Mouse (Mus musculus) midbrain, embryonic 16.5 days (tissue): ENCODE measurements around the gene Fhit. TPM values are rescaled to one million over a fixed set of nuclear protein-coding genes. Genes with fewer than 3 reads are reported as not detected.

Experiments used
- ATAC-seq: fragments of 200-750 bp; cut with Nextera tagmentation; 2 replicates; pipeline ENCODE4 v1.8.0; 2017; ENCODE audit warnings: moderate TSS enrichment
- H3K27ac ChIP-seq: fragments of 300-500 bp; sonication (generic); 2 replicates; pipeline ENCODE4 v1.5.1; 2014; ENCODE audit warnings: mild to moderate bottlenecking, low read length, mixed read lengths
- H3K27me3 ChIP-seq: fragments of 300-500 bp; sonication (generic); 2 replicates; pipeline ENCODE4 v1.6.1; 2014; ENCODE audit warnings: low read depth, low read length, mixed read lengths; ENCODE audit not compliant: control insufficient read depth, insufficient read depth
- H3K36me3 ChIP-seq: fragments of 300-500 bp; sonication (generic); 2 replicates; pipeline ENCODE4 v1.6.1; 2014; ENCODE audit warnings: mild to moderate bottlenecking, low read length, moderate library complexity, mixed read lengths; ENCODE audit not compliant: control insufficient read depth, insufficient read depth
- H3K4me1 ChIP-seq: fragments of 300-500 bp; sonication (generic); 2 replicates; pipeline ENCODE4 v1.6.1; 2014; ENCODE audit warnings: mild to moderate bottlenecking, low read length, mixed read lengths; ENCODE audit not compliant: control insufficient read depth, insufficient read depth
- H3K4me2 ChIP-seq: fragments of 300-500 bp; sonication (generic); 2 replicates; pipeline ENCODE4 v1.6.1; 2014; ENCODE audit warnings: mild to moderate bottlenecking, low read length, mixed read lengths
- H3K4me3 ChIP-seq: fragments of 300-500 bp; sonication (generic); 2 replicates; pipeline ENCODE4 v1.5.1; 2014; ENCODE audit warnings: low read depth, mild to moderate bottlenecking, low read length, moderate library complexity, mixed read lengths
- H3K9ac ChIP-seq: fragments of 300-500 bp; sonication (generic); 2 replicates; pipeline ENCODE4 v1.6.1; 2014; ENCODE audit warnings: low read depth, low read length, mixed read lengths
- H3K9me3 ChIP-seq: fragments of 300-500 bp; sonication (generic); replicated peaks from 2 replicates; pipeline ENCODE4 v1.6.1; 2014; ENCODE audit warnings: mild to moderate bottlenecking, low read length, mixed read lengths; ENCODE audit not compliant: control insufficient read depth, poor library complexity, severe bottlenecking
- WGBS: fragments of 180-500 bp; shearing (Covaris S2); extraction: QIAGEN DNeasy Blood & Tissue Kit; methylation state at CpG from one replicate; pipeline ENCODE4 v1.1.7; 2014; 5-methylcytosine and 5-hydroxymethylcytosine counted together
- polyA plus RNA-seq: library from polyadenylated mRNA; unstranded; fragments of >200 nt; fragmentation: Nextera tagmentation; extraction: Ambion mirVana; gene quantifications from 2 replicates; pipeline ENCODE4 v1.2.1, GENCODE M21; 2015

The Fhit gene
- polyA plus RNA-seq, 1 experiment from 2014 or later: 8.5 TPM

GRCm38 (mm10) chr14:10415068-10415467, 746.8 kb downstream of the Fhit start:
- ATAC-seq: no peak
- Histone ChIP-seq H3K9ac (no peak overlapping the region), H3K4me3 (no peak overlapping the region), H3K9me3 (no peaks in the 10 kb centered on the region), H3K27me3 (no peaks in the 10 kb centered on the region), H3K36me3 (no peaks in the 10 kb centered on the region), H3K27ac (no peak overlapping the region), H3K4me1 (no peaks in the 10 kb centered on the region), H3K4me2 (no peak overlapping the region)
- 55% methylated on average over 5 of the region's 5 CpGs for WGBS

GRCm38 (mm10) chr14:10409306-10409962, 752.4 kb downstream of the Fhit start:
- Histone ChIP-seq H3K27ac (no peak overlapping the region), H3K4me2 (no peak overlapping the region), H3K9ac (no peak overlapping the region), H3K4me1 (no peaks in the 10 kb centered on the region), H3K36me3 (no peaks in the 10 kb centered on the region), H3K9me3 (no peaks in the 10 kb centered on the region), H3K27me3 (no peaks in the 10 kb centered on the region), H3K4me3 (no peak overlapping the region)
- no peak for ATAC-seq
- 91% methylated on average over 3 of the region's 3 CpGs for WGBS

DNA sequence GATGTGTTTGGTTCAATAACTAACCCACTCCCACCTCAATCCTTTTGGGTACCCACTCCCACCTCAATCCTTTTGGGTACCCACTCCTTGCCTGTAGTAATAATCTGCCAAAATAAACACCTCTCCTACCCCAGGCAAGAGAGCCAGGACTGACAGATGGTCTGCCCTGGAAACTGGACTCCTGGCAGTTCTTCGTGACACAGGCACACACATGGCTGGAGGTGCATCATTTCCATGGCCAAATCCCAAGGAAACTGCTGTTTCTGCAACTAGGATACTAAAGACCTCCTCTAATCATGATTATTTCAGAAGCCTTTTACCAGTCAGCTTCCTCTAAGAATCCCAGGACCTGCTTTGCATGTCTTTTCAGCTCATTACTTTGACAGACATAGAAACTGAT, 756.5 kb downstream of the Fhit start:
- H3K4me3 ChIP-seq: no peak overlapping the region
- no peak for ATAC-seq
- no peak overlapping the region for H3K27ac ChIP-seq
- no peak overlapping the region for H3K4me2 ChIP-seq
- no peaks in the 10 kb centered on the region for H3K27me3 ChIP-seq
- WGBS: 72% methylated on average over 1 of the region's 1 CpGs
- no peak overlapping the region for H3K9ac ChIP-seq
- H3K4me1 ChIP-seq: no peaks in the 10 kb centered on the region
- no peaks in the 10 kb centered on the region for H3K36me3 ChIP-seq
- no peaks in the 10 kb centered on the region for H3K9me3 ChIP-seq

GRCm38 (mm10) chr14:10367783-10368680, 793.8 kb downstream of the Fhit start:
- WGBS: 73% methylated on average over 5 of the region's 5 CpGs
- H3K36me3 ChIP-seq: no peaks in the 10 kb centered on the region
- H3K4me2 ChIP-seq: no peak overlapping the region
- H3K4me1 ChIP-seq: no peaks in the 10 kb centered on the region
- no peaks in the 10 kb centered on the region for H3K9me3 ChIP-seq
- ATAC-seq: no peak
- H3K27me3 ChIP-seq: no peaks in the 10 kb centered on the region
- H3K27ac ChIP-seq: no peak overlapping the region
- no peak overlapping the region for H3K4me3 ChIP-seq
- no peak overlapping the region for H3K9ac ChIP-seq

DNA sequence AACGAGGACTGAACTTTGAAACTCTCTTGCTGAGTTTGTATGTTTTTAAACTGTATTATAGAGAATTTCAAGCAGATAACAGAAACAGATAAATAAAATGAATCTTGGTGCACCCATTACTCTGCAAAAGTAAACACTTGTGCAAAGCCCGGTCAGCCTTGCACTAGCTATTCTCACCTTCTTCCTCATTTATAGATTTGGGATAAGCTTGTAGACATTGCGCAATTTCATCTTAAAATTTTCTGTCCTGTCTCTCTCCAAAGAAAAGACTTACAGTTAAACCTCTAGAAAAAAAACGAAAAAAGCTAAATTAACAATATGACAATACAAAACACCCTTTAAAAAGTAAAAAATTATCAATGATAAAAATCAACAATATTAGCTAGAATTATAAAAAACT, 795.0 kb downstream of the Fhit start:
- Histone ChIP-seq H3K4me3 (no peak overlapping the region), H3K9me3 (no peaks in the 10 kb centered on the region)
- ATAC-seq: no peak

GRCm38 (mm10) chr14:10364281-10364680, 797.6 kb downstream of the Fhit start:
- H3K27me3 ChIP-seq: no peaks in the 10 kb centered on the region
- no peak overlapping the region for H3K9ac ChIP-seq
- H3K4me1 ChIP-seq: no peaks in the 10 kb centered on the region
- no peak overlapping the region for H3K4me3 ChIP-seq
- H3K27ac ChIP-seq: no peak overlapping the region
- H3K36me3 ChIP-seq: no peaks in the 10 kb centered on the region
- H3K4me2 ChIP-seq: no peak overlapping the region
- no peaks in the 10 kb centered on the region for H3K9me3 ChIP-seq
- 55% methylated on average over 6 of the region's 6 CpGs for WGBS
- no peak for ATAC-seq

More for the DNA sequence above, 795.0 kb downstream of the Fhit start:
- Histone ChIP-seq H3K4me2 (no peak overlapping the region), H3K27ac (no peak overlapping the region), H3K9ac (no peak overlapping the region), H3K36me3 (no peaks in the 10 kb centered on the region), H3K27me3 (no peaks in the 10 kb centered on the region), H3K4me1 (no peaks in the 10 kb centered on the region)
- WGBS: 90% methylated on average over 4 of the region's 4 CpGs

- Histone ChIP-seq H3K9ac (no peak overlapping the region), H3K4me3 (no peak overlapping the region), H3K27ac (no peak overlapping the region), H3K4me2 (no peak overlapping the region), H3K27me3 (no peaks in the 10 kb centered on the region), H3K9me3 (no peaks in the 10 kb centered on the region), H3K4me1 (no peaks in the 10 kb centered on the region), H3K36me3 (no peaks in the 10 kb centered on the region)
- 64% methylated on average over 1 of the region's 1 CpGs for WGBS
- ATAC-seq: no peak
Measured at GRCm38 (mm10) chr14:10363306-10363705, 798.5 kb downstream of the Fhit start.

DNA sequence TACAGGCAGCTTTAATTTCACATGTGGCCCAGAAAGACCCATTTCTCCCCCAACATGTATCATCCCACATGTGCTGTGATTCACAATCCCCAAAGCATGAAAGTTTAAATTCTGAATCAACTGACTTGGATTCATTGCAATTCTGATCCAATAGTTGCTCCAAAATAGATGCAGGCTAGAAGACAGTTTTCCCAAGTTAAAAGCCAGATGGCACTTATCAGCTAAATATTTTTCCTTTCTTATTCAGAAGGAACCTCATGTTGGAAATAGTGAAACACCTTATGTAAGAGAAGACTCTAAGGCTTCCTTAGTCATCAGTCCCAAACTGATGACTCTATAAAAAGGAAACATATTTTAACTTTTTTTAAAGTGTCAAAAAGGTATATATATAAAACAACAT, 815.9 kb downstream of the Fhit start:
- Histone ChIP-seq H3K27ac (no peak overlapping the region), H3K4me2 (no peak overlapping the region), H3K4me3 (no peak overlapping the region), H3K9ac (no peak overlapping the region), H3K36me3 (no peaks in the 10 kb centered on the region), H3K9me3 (no peaks in the 10 kb centered on the region), H3K4me1 (no peaks in the 10 kb centered on the region), H3K27me3 (no peaks in the 10 kb centered on the region)
- no peak for ATAC-seq

GRCm38 (mm10) chr14:10344064-10344463, 817.8 kb downstream of the Fhit start:
- no peak overlapping the region for H3K9ac ChIP-seq
- no peaks in the 10 kb centered on the region for H3K9me3 ChIP-seq
- H3K4me1 ChIP-seq: no peaks in the 10 kb centered on the region
- no peaks in the 10 kb centered on the region for H3K27me3 ChIP-seq
- no peak overlapping the region for H3K27ac ChIP-seq
- no peak overlapping the region for H3K4me2 ChIP-seq
- H3K36me3 ChIP-seq: no peaks in the 10 kb centered on the region
- no peak overlapping the region for H3K4me3 ChIP-seq
- ATAC-seq: no peak
- WGBS: 82% methylated on average over 1 of the region's 1 CpGs
